Mouse (Mus musculus): ENCODE results near the gene Ptrh1. TPM values are rescaled to one million over a fixed set of nuclear protein-coding genes. Genes with fewer than 3 reads are reported as not detected.

The Ptrh1 gene
- total RNA-seq, 2 experiments from 2014 or later = 2.0 to 2.1 TPM

Other genes with a start within 250 kb of the Ptrh1 start
- gene Fam102a, start 240.5 kb upstream of the Ptrh1 start, total RNA-seq (2021) = 1 to 10 TPM; 2.6 to 2.7 TPM
- gene Dpm2, start 204.9 kb upstream of the Ptrh1 start, total RNA-seq (2021) = 10 to 100 TPM; 10.3 to 11.0 TPM
- not detected for gene Pip5kl1, start 201.0 kb upstream of the Ptrh1 start, total RNA-seq (2021)
- gene 9430097D07Rik, start 200.1 kb upstream of the Ptrh1 start, total RNA-seq (2021) = not detected
- gene St6galnac4, start 188.7 kb upstream of the Ptrh1 start, total RNA-seq (2021) = 10 to 100 TPM; 14.1 to 21.7 TPM
- gene St6galnac6, start 176.1 kb upstream of the Ptrh1 start, total RNA-seq (2021) = 10 to 100 TPM; 34.9 to 46.5 TPM
- gene Ak1, start 154.0 kb upstream of the Ptrh1 start, total RNA-seq (2021) = 1,000 to 10,000 TPM; 1,818 to 2,240 TPM
- 10 to 100 TPM; 23.9 to 26.7 TPM for gene Eng, start 129.2 kb upstream of the Ptrh1 start, total RNA-seq (2021)
- gene Fpgs, start 71.6 kb upstream of the Ptrh1 start, total RNA-seq (2021) = 1 to 10 TPM; 4.4 to 4.5 TPM
- gene Cdk9, start 62.7 kb upstream of the Ptrh1 start, total RNA-seq (2021) = 10 to 100 TPM; 18.1 to 21.0 TPM
- 1 to 10 TPM; 6.4 to 7.0 TPM for gene Sh2d3c, start 54.7 kb upstream of the Ptrh1 start, total RNA-seq (2021)
- not detected for gene 6330409D20Rik, start 34.8 kb upstream of the Ptrh1 start, total RNA-seq (2021)
- 1 to 10 TPM; 3.9 to 5.1 TPM for gene Tor2a, start 18.6 kb upstream of the Ptrh1 start, total RNA-seq (2021)
- gene Ttc16, start 153 bp upstream of the Ptrh1 start, total RNA-seq (2021) = not detected
- gene Cfap157, start 8.6 kb downstream of the Ptrh1 start, total RNA-seq (2021) = not detected
- gene Stxbp1, start 71.5 kb downstream of the Ptrh1 start, total RNA-seq (2021) = 1 to 10 TPM; 2.2 to 3.6 TPM
- 1 to 10 TPM; 5.5 to 7.7 TPM for gene Fam129b, start 100.3 kb downstream of the Ptrh1 start, total RNA-seq (2021)
- gene Rpl12, start 185.8 kb downstream of the Ptrh1 start, total RNA-seq (2021) = 10 to 100 TPM; 45.3 to 75.3 TPM
- gene Lrsam1, start 185.8 kb downstream of the Ptrh1 start, total RNA-seq (2021) = 1 to 10 TPM; 9.1 to 9.4 TPM
- 1 to 10 TPM; 9.1 to 10.0 TPM for gene Slc2a8, start 206.3 kb downstream of the Ptrh1 start, total RNA-seq (2021)